Mouse (Mus musculus) cerebellum, adult 2 months (tissue): ENCODE results near the gene Atp6v1b1.

Source experiments
- CTCF ChIP-seq: fragments of 200-500 bp; IDR thresholded peaks from 2 replicates; pipeline ENCODE4 v1.5.1; 2011; ENCODE audit warnings: low read depth, mild to moderate bottlenecking, control low read depth, low read length, moderate library complexity, borderline replicate concordance; ENCODE audit not compliant: insufficient read depth
- POLR2A ChIP-seq: fragments of 200-500 bp; IDR thresholded peaks from 2 replicates; pipeline ENCODE4 v1.6.1; 2011; ENCODE audit warnings: low read length, control low read depth, borderline replicate concordance; ENCODE audit not compliant: insufficient read depth

GRCm38 (mm10) chr6:83728488-83728887 is 14.3 kb upstream of the Atp6v1b1 start:
- no peak for TF ChIP-seq POLR2A
- TF ChIP-seq CTCF, result peak; percentile 39; the same call in 1 of the 2 replicates
